Mouse (Mus musculus): ENCODE measurements at regions not wholly inside any gene's neighbourhood (a gene's known extent, or its start where the extent isn't known, plus 50 kb on each side); places are given as distances from the start of the nearest gene placed in this dataset.

DNA sequence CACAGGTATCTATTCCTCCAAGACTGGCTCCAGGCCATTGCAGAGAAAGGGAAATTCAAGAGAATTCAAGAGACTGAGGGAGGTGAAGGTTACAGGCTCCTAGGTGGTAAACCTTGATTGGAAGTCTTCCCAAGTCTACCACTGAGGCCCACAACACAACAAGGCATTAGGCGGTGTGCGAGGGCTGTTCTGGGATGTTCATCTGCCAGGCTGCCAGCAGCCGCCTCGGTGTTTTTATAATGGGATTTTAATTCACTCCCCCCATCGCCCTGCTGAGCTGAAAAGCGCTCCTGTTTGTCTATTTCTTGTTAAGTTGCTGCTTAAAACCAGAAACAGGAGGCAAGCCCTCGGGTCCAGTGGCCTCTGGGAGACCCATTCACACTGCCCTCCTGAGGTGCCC lies 133.9 kb upstream of the Rpl38 start:
- TF ChIP-seq CTCF (IDR thresholded peaks at IDR 0.05; ENCODE audit: insufficient read depth, low read length), result no peak
- TF ChIP-seq POLR2A (IDR thresholded peaks at IDR 0.05; ENCODE audit: borderline replicate concordance, extremely low read depth, low read depth, low read length), result no peak

Measured in lung, adult 2 months (tissue).